Mouse (Mus musculus) hindbrain, postnatal 0 days (tissue): Measurements from ENCODE around the gene Sap18b. TPM values are rescaled to one million over a fixed set of nuclear protein-coding genes. Genes with fewer than 3 reads are reported as not detected.

ENCODE experiments used
- ATAC-seq: fragments of 200-750 bp; cut with Nextera tagmentation; 2 replicates; pipeline ENCODE4 v1.8.0; 2017; ENCODE audit warnings: mild to moderate bottlenecking, moderate TSS enrichment, moderate library complexity
- DNase-seq: peaks from one replicate; pipeline ENCODE4 v3.0.0-alpha.2; 2015; ENCODE audit warnings: low spot score
- H3K27ac ChIP-seq: fragments of 300-500 bp; sonication (generic); 2 replicates; pipeline ENCODE4 v1.5.1; 2014; ENCODE audit warnings: mild to moderate bottlenecking
- H3K27me3 ChIP-seq: fragments of 300-500 bp; sonication (generic); 2 replicates; pipeline ENCODE4 v1.6.1; 2014; ENCODE audit warnings: low read length, mixed read lengths; ENCODE audit not compliant: insufficient read depth
- H3K36me3 ChIP-seq: fragments of 300-500 bp; sonication (generic); 2 replicates; pipeline ENCODE4 v1.6.1; 2014; ENCODE audit warnings: low read length, mixed read lengths; ENCODE audit not compliant: insufficient read depth
- H3K4me1 ChIP-seq: fragments of 300-500 bp; sonication (generic); 2 replicates; pipeline ENCODE4 v1.6.1; 2014; ENCODE audit warnings: antibody characterized with exemption, low read length, mixed read lengths; ENCODE audit not compliant: insufficient read depth
- H3K4me2 ChIP-seq: fragments of 300-500 bp; sonication (generic); 2 replicates; pipeline ENCODE4 v1.6.1; 2014; ENCODE audit warnings: low read depth, mild to moderate bottlenecking, low read length, moderate library complexity, mixed read lengths
- H3K4me3 ChIP-seq: fragments of 300-500 bp; sonication (generic); 2 replicates; pipeline ENCODE4 v1.5.1; 2014; ENCODE audit warnings: low read length
- H3K9ac ChIP-seq: fragments of 300-500 bp; sonication (generic); replicated peaks from 2 replicates; pipeline ENCODE4 v1.6.1; 2014; ENCODE audit warnings: mild to moderate bottlenecking, low read length, moderate library complexity, mixed read lengths
- H3K9me3 ChIP-seq: fragments of 300-500 bp; sonication (generic); 2 replicates; pipeline ENCODE4 v1.6.1; 2016; ENCODE audit warnings: low read length, mixed read lengths
- CTCF ChIP-seq: IDR thresholded peaks from 2 replicates; pipeline ENCODE4 v1.5.1; 2016; ENCODE audit warnings: antibody characterized with exemption, control low read depth, low read depth
- WGBS: fragments of 180-500 bp; shearing (Covaris S2); extraction: QIAGEN DNeasy Blood & Tissue Kit; methylation state at CpG from one replicate; pipeline ENCODE4 v1.1.7; 2014; 5-methylcytosine and 5-hydroxymethylcytosine counted together
- polyA plus RNA-seq: library from polyadenylated mRNA; unstranded; fragments of >200 nt; fragmentation: Nextera tagmentation; extraction: Ambion mirVana; gene quantifications from 2 replicates; pipeline ENCODE4 v1.2.1, GENCODE M21; 2015
- total RNA-seq: library from RNA; depleted of rRNA; stranded (reverse); fragments of >200 nt; gene quantifications from 2 replicates; pipeline ENCODE4 v1.2.3, GENCODE M21; 2014

Gene Sap18b
- total and polyA plus RNA-seq, 2 experiments from 2014 or later: 31.2 to 325 TPM

DNA sequence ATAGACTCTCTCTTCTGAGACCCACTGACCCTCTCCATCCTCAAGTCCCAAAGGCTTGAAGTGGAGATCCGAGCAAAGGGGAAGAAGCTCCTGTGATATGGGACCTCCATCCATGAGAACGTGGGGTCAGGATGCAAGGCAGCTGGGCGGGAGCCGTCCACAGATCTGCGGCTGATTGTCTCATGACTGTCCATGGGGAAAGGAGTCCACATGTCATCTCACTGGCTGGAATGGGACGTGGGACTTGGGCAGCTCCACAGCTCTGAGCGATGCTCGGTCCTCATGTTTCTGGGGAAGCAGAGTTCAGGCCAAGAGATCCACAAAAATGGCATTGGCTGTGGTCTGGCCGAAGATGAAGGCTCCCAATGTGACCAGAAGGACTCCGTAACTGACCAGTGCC lies 12.1 kb downstream of the Sap18b start:
- Histone ChIP-seq H3K9ac (no peak overlapping the region), H3K4me2 (no peak overlapping the region), H3K27ac (no peak overlapping the region), H3K27me3 (no peaks in the 10 kb centered on the region), H3K4me3 (no peak overlapping the region), H3K4me1 (peaks cover 4% of the 10 kb centered on the region; the same call in 1 of the 2 replicates), H3K9me3 (no peaks in the 10 kb centered on the region), H3K36me3 (peaks cover 16% of the 10 kb centered on the region; the same call in 1 of the 2 replicates)
- ATAC-seq (no peak), DNase-seq (no peak)
- WGBS: 90% methylated on average over 10 of the region's 10 CpGs
- TF ChIP-seq CTCF: no peak

DNA sequence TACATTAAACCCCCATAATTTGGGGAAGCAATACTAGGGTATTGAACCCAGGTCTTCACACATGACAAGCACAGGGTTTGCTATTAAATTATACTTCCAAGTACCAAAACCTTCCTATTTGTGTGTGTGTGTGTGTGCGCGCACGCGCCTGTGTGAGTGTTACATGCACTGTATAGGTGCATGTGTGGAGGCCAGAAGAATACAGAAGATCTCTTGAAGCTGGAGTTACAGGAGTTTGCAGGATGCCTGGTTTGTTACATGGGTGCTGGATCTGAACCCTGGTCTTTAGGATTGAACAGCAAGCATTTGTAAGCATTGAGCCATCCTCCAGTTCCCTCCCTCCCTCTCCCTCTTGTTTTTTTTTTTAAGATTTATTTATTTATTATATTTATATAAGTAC lies 14.1 kb downstream of the Sap18b start:
- WGBS: 98% methylated on average over 4 of the region's 4 CpGs
- Histone ChIP-seq H3K9ac (no peak overlapping the region), H3K4me2 (no peak overlapping the region), H3K27ac (no peak overlapping the region), H3K4me1 (no peaks in the 10 kb centered on the region), H3K4me3 (no peak overlapping the region), H3K36me3 (peaks cover 22% of the 10 kb centered on the region), H3K27me3 (no peaks in the 10 kb centered on the region), H3K9me3 (no peaks in the 10 kb centered on the region)
- no peak for TF ChIP-seq CTCF
- DNase-seq (no peak), ATAC-seq (no peak)

DNA sequence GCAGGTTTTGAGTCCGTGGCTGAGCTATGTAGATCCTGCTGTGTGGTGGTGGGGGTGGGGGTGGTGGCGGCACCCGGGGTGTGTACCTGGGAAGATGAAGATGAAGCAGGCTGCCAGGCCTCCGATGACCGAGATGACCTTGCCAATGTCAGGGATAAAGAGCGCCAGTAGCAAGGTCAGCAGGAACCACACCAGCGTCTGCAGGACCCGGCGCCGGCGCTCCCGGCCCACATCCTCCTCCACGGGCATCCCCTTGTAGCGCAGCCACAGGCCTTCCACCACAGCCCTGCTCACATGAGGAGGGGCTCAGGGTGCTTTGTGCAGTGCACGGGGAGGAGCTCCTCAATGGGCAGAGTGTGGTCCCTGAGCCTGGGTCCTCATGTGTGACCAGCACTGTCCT lies 16.3 kb downstream of the Sap18b start:
- Histone ChIP-seq H3K27me3 (no peaks in the 10 kb centered on the region), H3K4me1 (no peaks in the 10 kb centered on the region), H3K4me2 (no peak overlapping the region), H3K27ac (no peak overlapping the region), H3K9ac (no peak overlapping the region), H3K4me3 (no peak overlapping the region), H3K9me3 (no peaks in the 10 kb centered on the region), H3K36me3 (peaks cover 32% of the 10 kb centered on the region)
- TF ChIP-seq CTCF: no peak
- ATAC-seq (no peak), DNase-seq (no peak)
- 88% methylated on average over 15 of the region's 15 CpGs for WGBS

DNA sequence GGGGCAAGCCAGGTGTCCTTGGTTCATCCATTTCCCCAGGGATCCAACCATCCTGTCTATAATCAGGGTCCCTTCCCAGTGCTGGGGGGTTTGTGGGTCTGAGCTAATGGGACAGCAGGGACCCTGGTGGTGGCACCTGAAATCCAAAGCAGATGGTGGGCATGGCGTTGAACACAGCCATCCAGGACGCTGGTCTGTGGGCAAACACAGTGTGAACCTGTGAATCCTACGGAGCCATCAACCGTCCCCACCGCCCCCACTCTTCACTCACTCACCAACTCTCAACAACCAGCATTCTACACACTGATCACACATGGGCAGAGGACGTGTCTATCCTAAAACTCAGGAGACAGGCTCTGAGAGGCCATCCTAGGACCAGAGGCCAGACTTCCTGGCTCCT lies 18.8 kb downstream of the Sap18b start:
- WGBS: 97% methylated on average over 6 of the region's 6 CpGs
- no peaks in the 10 kb centered on the region for H3K4me1 ChIP-seq
- ATAC-seq (no peak), DNase-seq (no peak)
- no peak overlapping the region for H3K9ac ChIP-seq
- peaks cover 25% of the 10 kb centered on the region for H3K36me3 ChIP-seq
- no peak overlapping the region for H3K27ac ChIP-seq
- no peaks in the 10 kb centered on the region for H3K9me3 ChIP-seq
- no peak overlapping the region for H3K4me2 ChIP-seq
- no peak overlapping the region for H3K4me3 ChIP-seq
- H3K27me3 ChIP-seq: no peaks in the 10 kb centered on the region
- no peak for TF ChIP-seq CTCF

DNA sequence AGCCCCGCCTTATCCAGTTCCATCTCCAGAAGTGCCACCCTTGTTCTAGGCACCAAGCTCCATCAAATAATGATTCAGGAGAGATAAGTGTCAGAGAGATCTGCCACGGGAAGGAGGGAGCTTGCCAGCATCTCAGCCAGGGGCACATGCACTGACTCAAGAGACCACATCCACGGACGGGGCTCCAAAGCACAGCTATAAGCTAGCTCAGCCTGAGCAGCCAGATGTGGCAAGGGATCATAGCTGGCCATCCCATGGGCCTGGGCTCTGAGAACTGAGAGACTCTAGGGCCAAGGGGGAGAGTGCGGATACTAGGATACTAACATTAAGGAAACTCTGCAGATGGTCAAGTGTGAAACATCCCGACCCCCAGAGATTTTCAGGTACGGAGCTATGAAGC lies 19.9 kb downstream of the Sap18b start:
- TF ChIP-seq CTCF: no peak
- Histone ChIP-seq H3K36me3 (peaks cover 25% of the 10 kb centered on the region), H3K27me3 (no peaks in the 10 kb centered on the region), H3K9me3 (no peaks in the 10 kb centered on the region), H3K4me2 (no peak overlapping the region), H3K27ac (no peak overlapping the region), H3K4me3 (no peak overlapping the region), H3K9ac (no peak overlapping the region), H3K4me1 (no peaks in the 10 kb centered on the region)
- ATAC-seq (no peak), DNase-seq (no peak)
- WGBS: 93% methylated on average over 7 of the region's 7 CpGs

DNA sequence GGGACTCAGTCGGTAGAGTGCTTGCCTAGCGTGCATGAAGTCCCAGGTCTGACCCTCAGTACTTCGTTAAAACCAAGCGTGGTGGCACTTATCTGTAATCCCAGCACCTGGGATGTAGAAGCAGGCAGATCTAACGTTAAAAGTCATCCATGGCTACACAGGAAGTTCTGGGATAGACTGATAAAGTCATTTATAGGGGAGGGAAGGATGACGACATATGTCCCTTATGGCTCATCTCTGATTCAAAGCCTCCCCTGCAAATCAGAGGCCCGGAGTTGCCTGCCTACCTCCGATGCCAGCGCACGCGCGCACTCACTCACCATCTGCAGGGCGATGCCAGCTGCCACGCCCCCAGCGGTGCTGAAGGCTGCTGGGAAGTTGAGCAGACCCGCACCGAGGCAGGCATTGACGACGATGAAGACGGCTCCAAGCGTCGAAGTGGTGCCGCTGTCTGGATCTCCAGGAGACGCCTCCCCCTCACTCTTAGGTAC lies 23.0 kb downstream of the Sap18b start:
- Histone ChIP-seq H3K36me3 (peaks cover 13% of the 10 kb centered on the region), H3K27me3 (no peaks in the 10 kb centered on the region), H3K4me3 (no peak overlapping the region), H3K4me1 (peaks cover 5% of the 10 kb centered on the region; the same call in 1 of the 2 replicates), H3K4me2 (no peak overlapping the region), H3K9ac (no peak overlapping the region), H3K9me3 (no peaks in the 10 kb centered on the region), H3K27ac (no peak overlapping the region)
- ATAC-seq (no peak), DNase-seq (no peak)
- 81% methylated on average over 24 of the region's 24 CpGs for WGBS
- no peak for TF ChIP-seq CTCF

DNA sequence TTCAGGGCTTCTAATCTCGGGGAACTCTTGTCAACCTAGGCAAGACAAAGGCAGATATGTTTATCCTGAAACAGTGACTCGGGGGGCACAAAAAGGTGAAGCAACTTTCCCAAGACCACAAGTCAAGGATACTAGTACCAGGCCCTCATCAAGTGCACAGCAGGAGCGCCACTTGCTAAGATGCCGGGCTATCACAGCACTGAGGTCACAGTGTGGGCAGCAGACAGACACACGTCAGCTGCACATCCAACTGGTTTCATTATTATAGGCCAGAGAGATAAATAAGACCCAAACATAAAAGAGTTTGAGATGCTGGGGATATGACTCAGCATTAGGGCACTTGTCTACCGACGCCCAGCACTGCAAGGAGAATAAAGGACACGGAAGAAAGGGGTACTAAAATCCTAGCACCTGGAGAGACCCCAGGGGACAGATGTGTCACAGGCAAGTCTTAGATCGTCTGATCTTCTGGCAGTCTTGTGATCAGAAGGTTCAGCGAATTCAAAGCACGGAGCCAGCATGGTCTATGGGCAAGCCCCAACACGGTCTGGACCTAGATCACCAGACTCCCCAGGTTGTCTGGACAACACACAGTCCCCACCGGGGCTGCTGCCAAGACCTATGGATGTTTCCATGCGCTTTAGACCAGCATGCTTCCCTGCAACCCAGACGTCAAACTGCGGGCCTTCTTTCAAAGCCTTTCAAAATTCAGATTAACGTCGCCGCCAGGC lies 23.8 kb downstream of the Sap18b start:
- Histone ChIP-seq H3K9ac (no peak overlapping the region), H3K4me2 (no peak overlapping the region), H3K4me3 (no peak overlapping the region), H3K4me1 (peaks cover 5% of the 10 kb centered on the region; the same call in 1 of the 2 replicates), H3K36me3 (peaks cover 13% of the 10 kb centered on the region), H3K9me3 (no peaks in the 10 kb centered on the region), H3K27ac (no peak overlapping the region), H3K27me3 (no peaks in the 10 kb centered on the region)
- DNase-seq: no peak
- 89% methylated on average over 19 of the region's 19 CpGs for WGBS
- no peak for TF ChIP-seq CTCF
- ATAC-seq: no peak
